Mouse (Mus musculus): ENCODE data around the gene Cyb561d2. TPM values are rescaled to one million over a fixed set of nuclear protein-coding genes. Genes with fewer than 3 reads are reported as not detected.

Cyb561d2 gene
- polyA plus RNA-seq, 1 experiment from 2014 or later, result 13.1 TPM

DNA sequence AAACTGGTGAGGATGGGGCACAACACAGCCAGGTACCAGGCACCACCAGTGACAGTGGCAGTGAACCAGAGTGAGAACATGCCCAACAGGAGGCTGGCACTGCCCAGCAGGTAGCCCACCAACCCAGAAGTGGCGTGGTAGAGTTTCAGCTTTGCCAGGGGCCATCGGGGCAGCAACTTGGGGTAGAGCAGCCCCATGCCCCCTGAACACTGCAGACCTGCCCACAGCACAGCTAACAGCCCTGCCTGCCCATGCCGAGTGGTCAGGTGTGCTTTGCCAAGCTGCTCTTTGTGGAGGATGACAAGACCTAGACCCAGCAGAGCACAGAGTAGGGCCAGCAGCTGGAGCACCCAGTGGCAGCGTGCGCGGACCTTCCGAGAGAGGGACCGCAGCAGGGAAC, 2.1 kb downstream of the Cyb561d2 start:
- 94% methylated on average over 8 of the region's 8 CpGs for WGBS (ENCODE audit: insufficient replicate concordance)
- Histone ChIP-seq H3K27ac (replicated peaks) (no peak overlapping the region), H3K4me2 (no peak overlapping the region), H3K9ac (no peak overlapping the region), H3K9me3 (replicated peaks) (no peaks in the 10 kb centered on the region), H3K36me3 (replicated peaks) (peaks cover 52% of the 10 kb centered on the region), H3K4me1 (replicated peaks) (peaks cover 55% of the 10 kb centered on the region), H3K4me3 (replicated peaks) (no peak overlapping the region), H3K27me3 (no peaks in the 10 kb centered on the region)
- no peak for ATAC-seq (ENCODE audit: insufficient read depth)

DNA sequence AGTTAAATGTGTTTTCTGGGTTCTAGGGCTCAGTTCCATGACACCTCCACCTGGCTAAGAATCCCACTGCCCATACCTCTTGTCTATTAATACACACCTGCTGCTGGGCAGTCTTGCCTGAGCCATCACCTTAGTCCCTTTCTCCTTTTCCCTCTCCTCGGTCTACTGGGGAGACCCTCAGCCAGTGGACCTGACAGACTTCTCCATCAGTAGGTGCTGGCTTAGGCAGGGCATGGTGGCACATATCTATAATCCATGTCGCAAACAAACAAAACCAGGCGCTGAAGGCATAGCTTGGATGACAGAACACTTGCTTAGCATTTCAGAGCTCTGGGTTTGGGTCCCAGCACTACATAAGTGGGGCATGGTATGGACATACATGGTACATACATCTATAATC, 3.3 kb downstream of the Cyb561d2 start:
- Histone ChIP-seq H3K4me1 (replicated peaks) (peaks cover 61% of the 10 kb centered on the region), H3K9ac (no peak overlapping the region), H3K27ac (replicated peaks) (no peak overlapping the region), H3K4me3 (replicated peaks) (no peak overlapping the region), H3K36me3 (replicated peaks) (peaks cover 41% of the 10 kb centered on the region), H3K4me2 (no peak overlapping the region), H3K9me3 (replicated peaks) (no peaks in the 10 kb centered on the region), H3K27me3 (no peaks in the 10 kb centered on the region)
- ATAC-seq (ENCODE audit: insufficient read depth), result no peak
- WGBS (ENCODE audit: insufficient replicate concordance), result 79% methylated on average over 3 of the region's 3 CpGs

DNA sequence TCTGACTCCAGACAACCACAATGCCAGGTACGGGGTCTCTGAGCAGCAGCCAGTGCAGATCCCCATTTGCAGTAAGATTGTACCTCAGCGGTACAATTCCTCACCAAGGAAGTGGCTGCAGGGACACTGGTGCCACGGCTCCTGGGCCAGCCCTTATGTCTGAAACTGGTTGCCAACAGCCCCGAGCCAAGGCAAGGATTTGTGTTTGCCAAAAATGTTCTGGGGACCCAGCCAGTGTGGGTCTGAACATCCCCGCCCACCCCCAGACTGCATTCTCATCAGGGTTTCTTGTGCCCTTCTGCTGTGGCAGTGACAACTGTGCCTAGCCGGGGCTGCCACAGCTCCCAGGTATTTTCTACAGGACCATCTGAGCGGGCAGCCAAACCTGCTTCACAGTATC, 3.8 kb downstream of the Cyb561d2 start:
- 86% methylated on average over 7 of the region's 7 CpGs for WGBS (ENCODE audit: insufficient replicate concordance)
- no peak overlapping the region for H3K9ac ChIP-seq
- H3K4me1 ChIP-seq (replicated peaks), result peaks cover 63% of the 10 kb centered on the region
- no peak for ATAC-seq (ENCODE audit: insufficient read depth)
- no peaks in the 10 kb centered on the region for H3K9me3 ChIP-seq (replicated peaks)
- H3K27ac ChIP-seq (replicated peaks), result no peak overlapping the region
- no peak overlapping the region for H3K4me3 ChIP-seq (replicated peaks)
- no peak overlapping the region for H3K4me2 ChIP-seq
- H3K36me3 ChIP-seq (replicated peaks), result peaks cover 38% of the 10 kb centered on the region
- H3K27me3 ChIP-seq, result no peaks in the 10 kb centered on the region

DNA sequence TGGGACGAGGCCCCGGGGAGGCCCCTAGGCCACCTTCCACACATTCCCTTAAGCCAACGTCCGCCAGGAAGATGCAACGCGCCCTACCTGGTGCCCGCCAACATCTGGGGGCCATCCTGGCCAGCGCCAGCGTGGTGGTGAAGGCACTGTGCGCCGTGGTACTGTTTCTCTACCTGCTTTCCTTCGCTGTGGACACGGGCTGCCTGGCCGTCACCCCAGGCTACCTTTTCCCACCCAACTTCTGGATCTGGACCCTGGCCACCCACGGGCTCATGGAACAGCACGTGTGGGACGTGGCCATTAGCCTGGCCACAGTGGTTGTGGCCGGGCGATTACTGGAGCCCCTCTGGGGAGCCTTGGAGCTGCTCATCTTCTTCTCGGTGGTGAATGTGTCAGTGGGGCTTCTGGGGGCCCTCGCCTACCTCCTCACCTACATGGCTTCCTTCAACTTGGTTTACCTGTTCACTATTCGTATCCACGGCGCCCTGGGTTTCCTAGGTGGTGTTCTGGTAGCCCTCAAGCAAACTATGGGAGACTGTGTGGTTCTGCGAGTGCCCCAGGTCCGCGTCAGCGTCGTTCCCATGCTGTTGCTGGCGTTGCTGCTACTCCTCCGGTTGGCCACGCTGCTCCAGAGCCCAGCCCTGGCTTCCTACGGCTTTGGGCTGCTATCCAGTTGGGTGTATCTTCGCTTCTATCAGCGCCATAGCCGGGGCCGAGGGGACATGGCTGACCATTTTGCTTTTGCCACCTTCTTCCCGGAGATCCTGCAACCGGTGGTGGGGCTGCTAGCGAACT, 7.4 kb downstream of the Cyb561d2 start:
- no peaks in the 10 kb centered on the region for H3K9me3 ChIP-seq (replicated peaks)
- H3K27me3 ChIP-seq, result no peaks in the 10 kb centered on the region; the same call in none of the 2 replicates
- WGBS (ENCODE audit: insufficient replicate concordance), result under 1% methylated on average over 40 of the region's 40 CpGs
- peak overlapping the region; percentile 87 for H3K27ac ChIP-seq (replicated peaks)
- H3K4me3 ChIP-seq (replicated peaks), result peak overlapping the region; percentile 74
- peak; percentile 47 for ATAC-seq (ENCODE audit: insufficient read depth)
- peak overlapping the region; percentile 85 for H3K9ac ChIP-seq
- H3K4me1 ChIP-seq (replicated peaks), result peaks cover 40% of the 10 kb centered on the region
- peaks cover 31% of the 10 kb centered on the region for H3K36me3 ChIP-seq (replicated peaks)
- peak overlapping the region; percentile 95 for H3K4me2 ChIP-seq

DNA sequence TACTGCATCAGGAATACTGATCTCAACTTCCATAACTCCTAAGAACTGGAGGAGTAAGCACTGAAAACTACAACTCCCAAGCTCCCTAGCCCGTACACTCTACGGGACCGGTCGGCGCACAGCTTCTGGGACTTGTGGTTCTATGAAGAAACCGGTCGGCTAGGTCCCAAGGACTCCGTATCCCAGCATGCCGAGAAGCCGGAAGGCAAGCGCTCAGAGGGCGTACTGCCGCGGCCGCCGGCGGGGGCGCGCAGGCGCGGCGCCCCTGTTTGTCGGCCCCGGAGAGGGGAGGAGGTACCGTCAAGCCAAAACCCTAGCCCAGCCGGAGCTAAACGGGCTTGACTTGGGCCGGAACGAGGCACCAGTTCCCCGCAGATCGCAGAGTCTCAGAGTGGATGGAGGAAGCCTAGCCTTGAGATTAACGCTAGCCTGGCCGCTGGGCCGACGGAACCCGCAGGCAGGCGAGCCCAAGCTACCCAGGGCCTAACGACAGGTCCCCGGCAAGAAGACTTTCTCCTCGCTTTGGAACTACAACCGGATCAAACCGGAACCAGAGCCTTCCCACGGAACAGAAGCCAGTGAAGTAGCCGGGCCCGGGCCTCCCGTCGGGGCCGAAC, 8.1 kb downstream of the Cyb561d2 start, which contains the start of gene Tmem115:
Tmem115 (plus strand) TSS at position 155 of the 617 bp plus-strand sequence.
- ATAC-seq (ENCODE audit: insufficient read depth), result peak; percentile 94
- under 1% methylated on average over 48 of the region's 48 CpGs for WGBS (ENCODE audit: insufficient replicate concordance)
- H3K4me1 ChIP-seq (replicated peaks), result peaks cover 40% of the 10 kb centered on the region

DNA sequence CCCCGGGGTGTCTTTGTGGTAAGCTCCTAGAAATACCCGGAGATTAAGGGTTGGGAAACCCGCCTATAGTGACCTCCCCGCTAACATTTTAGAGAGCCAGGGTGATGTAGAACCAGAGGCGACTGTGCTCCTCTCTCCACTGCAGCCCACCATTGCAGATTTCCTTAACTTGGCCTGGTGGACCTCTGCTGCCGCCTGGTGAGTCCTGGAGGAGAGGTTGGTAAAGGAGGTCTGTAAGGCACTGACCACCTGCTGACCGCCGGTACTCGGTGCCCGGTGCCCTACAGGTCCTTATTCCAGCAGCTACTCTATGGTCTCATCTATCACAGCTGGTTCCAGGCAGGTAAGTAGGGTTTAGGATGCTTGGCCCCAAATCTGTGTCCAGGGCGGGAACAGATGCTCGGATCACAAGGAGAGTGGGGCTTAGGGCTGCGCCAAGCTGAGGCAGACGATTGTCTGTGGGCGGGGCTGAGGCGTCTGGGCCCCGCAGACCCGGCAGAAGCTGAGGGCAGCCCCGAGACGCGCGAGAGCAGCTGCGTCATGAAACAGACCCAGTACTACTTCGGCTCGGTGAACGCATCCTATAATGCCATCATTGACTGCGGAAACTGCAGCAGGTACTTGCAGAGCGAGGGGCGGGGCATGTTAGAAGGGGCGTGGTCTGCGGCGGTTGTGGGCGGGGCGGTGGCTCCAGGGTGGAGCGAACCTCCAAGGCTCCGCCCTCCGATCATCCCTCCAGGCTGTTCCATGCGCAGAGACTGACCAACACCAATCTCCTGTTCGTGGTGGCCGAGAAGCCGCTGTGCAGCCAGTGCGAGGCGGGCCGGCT, 15.6 kb downstream of the Cyb561d2 start:
- Histone ChIP-seq H3K4me3 (replicated peaks) (peak overlapping the region; percentile 28), H3K9me3 (replicated peaks) (no peaks in the 10 kb centered on the region), H3K36me3 (replicated peaks) (no peaks in the 10 kb centered on the region), H3K27me3 (peaks cover 68% of the 10 kb centered on the region), H3K4me1 (replicated peaks) (peaks cover 21% of the 10 kb centered on the region), H3K9ac (no peak overlapping the region), H3K27ac (replicated peaks) (no peak overlapping the region), H3K4me2 (peak overlapping the region; percentile 51)
- ATAC-seq (ENCODE audit: insufficient read depth), result peak; percentile 51
- WGBS (ENCODE audit: insufficient replicate concordance), result 6% methylated on average over 44 of the region's 44 CpGs

More for the DNA sequence above, 8.1 kb downstream of the Cyb561d2 start, which contains the start of gene Tmem115:
- Histone ChIP-seq H3K36me3 (replicated peaks) (peaks cover 24% of the 10 kb centered on the region), H3K9me3 (replicated peaks) (no peaks in the 10 kb centered on the region), H3K9ac (peak within 1 kb of the TSS; percentile 85), H3K27me3 (peaks cover 2% of the 10 kb centered on the region), H3K4me3 (replicated peaks) (peak within 1 kb of the TSS; percentile 74), H3K4me2 (peak within 1 kb of the TSS; percentile 95), H3K27ac (replicated peaks) (peak within 1 kb of the TSS; percentile 87)

DNA sequence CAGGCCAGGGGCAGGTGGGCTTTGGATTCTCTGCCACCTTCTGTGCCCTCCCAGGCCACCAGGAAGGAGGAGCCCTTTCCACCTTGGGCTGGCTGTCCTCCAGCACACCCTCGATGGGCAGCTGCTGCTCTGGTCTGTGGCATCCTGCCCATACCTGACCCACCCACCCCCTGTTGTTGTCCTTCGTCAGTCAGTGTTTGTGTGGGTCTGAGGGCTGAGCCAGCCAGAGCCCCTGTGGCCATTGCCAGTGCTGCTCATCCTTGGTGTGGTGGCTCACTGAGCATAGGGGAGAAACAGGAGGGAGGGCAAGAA, 19.6 kb downstream of the Cyb561d2 start:
- peak overlapping the region; percentile 18; the same call in 1 of the 2 replicates for H3K4me2 ChIP-seq
- WGBS (ENCODE audit: insufficient replicate concordance), result 42% methylated on average over 2 of the region's 2 CpGs

DNA sequence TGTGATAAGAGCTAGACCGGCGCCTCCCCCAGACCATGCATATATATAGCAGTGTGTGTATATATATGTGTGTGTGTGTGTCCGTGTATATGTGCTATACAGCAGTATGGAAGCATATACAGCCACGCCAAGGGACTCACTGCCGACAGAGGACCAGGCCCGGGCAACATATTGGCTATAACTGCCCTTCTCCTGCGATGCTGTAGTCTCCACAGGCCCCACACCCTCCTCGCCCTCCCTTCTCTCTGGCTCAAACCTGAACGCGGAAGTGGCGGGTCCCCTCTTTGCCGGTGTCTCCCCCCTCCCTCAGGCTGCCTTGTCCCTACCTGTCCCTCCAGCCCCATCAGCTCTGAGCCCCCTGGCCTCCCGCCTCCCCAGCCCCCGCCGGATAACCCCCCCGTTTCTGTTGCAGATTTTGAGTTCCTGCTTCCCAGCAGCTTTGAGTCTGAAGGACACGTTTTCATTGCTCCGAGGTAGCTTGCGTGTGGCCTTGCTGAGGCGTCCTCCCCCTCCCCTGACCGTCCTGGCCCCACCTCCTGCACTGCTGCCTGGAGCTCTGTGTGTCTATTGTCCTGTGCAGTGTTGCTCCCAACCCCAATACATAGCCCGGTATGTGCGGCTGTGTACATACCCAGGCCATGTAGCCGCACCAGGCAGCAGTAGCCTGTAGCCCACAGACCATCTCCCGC, 20.1 kb downstream of the Cyb561d2 start:
- no peak overlapping the region for H3K4me3 ChIP-seq (replicated peaks)
- H3K27ac ChIP-seq (replicated peaks), result no peak overlapping the region
- peaks cover 17% of the 10 kb centered on the region for H3K4me1 ChIP-seq (replicated peaks)
- H3K27me3 ChIP-seq, result peaks cover 70% of the 10 kb centered on the region
- 20% methylated on average over 25 of the region's 25 CpGs for WGBS (ENCODE audit: insufficient replicate concordance)
- no peaks in the 10 kb centered on the region for H3K36me3 ChIP-seq (replicated peaks)
- peak overlapping the region; percentile 18; the same call in 1 of the 2 replicates for H3K4me2 ChIP-seq
- no peaks in the 10 kb centered on the region for H3K9me3 ChIP-seq (replicated peaks)
- no peak overlapping the region for H3K9ac ChIP-seq
- ATAC-seq (ENCODE audit: insufficient read depth), result no peak

More for the DNA sequence above, 19.6 kb downstream of the Cyb561d2 start:
- peaks cover 22% of the 10 kb centered on the region for H3K4me1 ChIP-seq (replicated peaks)
- no peak overlapping the region for H3K4me3 ChIP-seq (replicated peaks)
- no peaks in the 10 kb centered on the region for H3K9me3 ChIP-seq (replicated peaks)
- H3K27me3 ChIP-seq, result peaks cover 75% of the 10 kb centered on the region
- ATAC-seq (ENCODE audit: insufficient read depth), result no peak
- no peak overlapping the region for H3K27ac ChIP-seq (replicated peaks)
- no peaks in the 10 kb centered on the region for H3K36me3 ChIP-seq (replicated peaks)
- H3K9ac ChIP-seq, result no peak overlapping the region

DNA sequence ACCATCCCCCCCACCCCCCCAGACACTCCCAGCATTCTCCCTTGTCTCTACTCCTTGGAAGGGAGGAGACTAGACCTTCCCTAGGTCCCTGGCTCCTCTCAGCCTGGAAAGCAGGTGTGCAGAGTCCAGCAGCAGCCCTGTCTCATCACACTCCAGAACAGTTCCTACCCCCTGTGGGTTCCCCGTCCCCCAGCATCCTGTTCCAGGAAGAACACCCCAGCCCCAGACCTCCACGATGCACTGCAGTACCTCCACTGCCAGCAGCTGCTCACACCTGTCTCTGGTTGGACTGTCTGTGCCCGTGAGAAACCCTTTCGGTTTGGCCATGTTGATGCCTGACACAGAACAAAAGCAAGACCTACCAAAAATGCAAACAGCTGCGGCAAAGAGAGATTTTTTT, 20.8 kb downstream of the Cyb561d2 start:
- no peak for ATAC-seq (ENCODE audit: insufficient read depth)
- H3K27ac ChIP-seq (replicated peaks), result no peak overlapping the region
- 39% methylated on average over 5 of the region's 5 CpGs for WGBS (ENCODE audit: insufficient replicate concordance)
- no peak overlapping the region for H3K4me2 ChIP-seq
- H3K4me3 ChIP-seq (replicated peaks), result no peak overlapping the region
- H3K4me1 ChIP-seq (replicated peaks), result peaks cover 11% of the 10 kb centered on the region
- no peaks in the 10 kb centered on the region for H3K9me3 ChIP-seq (replicated peaks)
- peaks cover 63% of the 10 kb centered on the region for H3K27me3 ChIP-seq
- H3K9ac ChIP-seq, result no peak overlapping the region
- H3K36me3 ChIP-seq (replicated peaks), result no peaks in the 10 kb centered on the region

DNA sequence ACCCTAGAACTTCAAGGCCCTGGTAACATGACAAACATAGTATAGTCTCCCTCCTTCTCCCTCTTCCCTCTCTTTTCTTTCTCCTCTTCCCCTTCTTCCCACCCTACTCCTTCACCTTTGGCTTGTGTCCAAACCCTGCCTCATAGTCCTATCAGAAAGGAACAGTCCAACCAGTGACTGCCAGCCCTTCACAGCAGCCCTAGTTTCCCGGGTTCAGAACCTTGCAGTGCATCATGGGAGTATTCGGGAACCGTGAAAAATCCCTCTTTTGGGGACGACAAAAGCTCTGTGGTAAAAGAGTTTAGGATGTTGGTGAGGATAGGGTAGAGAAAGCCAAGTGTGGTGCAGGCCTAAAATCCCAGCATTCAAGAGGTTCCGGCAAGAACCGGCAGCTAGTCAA, 21.7 kb downstream of the Cyb561d2 start:
- Histone ChIP-seq H3K9me3 (replicated peaks) (no peaks in the 10 kb centered on the region), H3K4me1 (replicated peaks) (0 out of 2 replicates have a peak, but pooled peaks cover 10% of the 10 kb centered on the region), H3K4me3 (replicated peaks) (no peak overlapping the region), H3K27me3 (peaks cover 54% of the 10 kb centered on the region), H3K27ac (replicated peaks) (no peak overlapping the region), H3K36me3 (replicated peaks) (no peaks in the 10 kb centered on the region), H3K9ac (no peak overlapping the region), H3K4me2 (no peak overlapping the region)
- 64% methylated on average over 6 of the region's 6 CpGs for WGBS (ENCODE audit: insufficient replicate concordance)
- ATAC-seq (ENCODE audit: insufficient read depth), result no peak

Data from liver, embryonic 15.5 days (tissue).